Mouse (Mus musculus) gonadal fat pad, adult 2 months (tissue): ENCODE measurements around the gene Dhrs1. TPM values are rescaled to one million over a fixed set of nuclear protein-coding genes. Genes with fewer than 3 reads are reported as not detected.
"Not testable (repeated sequence)": the region's sequence is repeated elsewhere in the genome, so short reads cannot be mapped to it uniquely, and the experiment has no call there.

ENCODE experiments used
- DNase-seq: peaks from one replicate; pipeline ENCODE4 v3.0.0-alpha.2; 2012; ENCODE audit warnings: low read depth
- polyA plus RNA-seq: library from polyadenylated mRNA; depleted of rRNA; stranded (reverse); fragments of >200 nt; gene quantifications from 2 replicates; pipeline ENCODE4 v1.2.3, GENCODE M21; 2012

The Dhrs1 gene
- polyA plus RNA-seq, 1 experiment, result 99.0 TPM

GRCm38 (mm10) chr14:55762001-55762821, 16.7 kb upstream of the Dhrs1 start:
- DNase-seq, result no peak

DNA sequence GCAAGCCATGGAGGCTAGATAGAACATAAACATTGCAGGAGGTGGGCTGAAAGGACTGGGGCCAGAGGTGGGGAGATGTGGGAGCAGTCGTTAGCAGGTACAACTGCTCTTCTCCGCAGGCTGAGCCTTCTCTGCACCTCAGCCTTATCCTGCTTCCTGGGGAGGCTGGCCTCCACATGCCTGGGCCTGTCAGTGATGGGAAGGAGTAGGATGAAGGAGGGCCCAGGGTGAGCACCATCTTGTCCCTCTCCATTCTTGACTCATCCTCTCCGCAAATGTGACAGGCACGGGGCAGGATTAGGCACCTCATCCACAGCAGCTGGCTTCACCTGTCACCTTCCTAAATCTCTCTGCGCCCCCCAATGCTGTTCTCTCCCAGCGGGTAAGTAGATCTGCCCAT, 15.7 kb upstream of the Dhrs1 start, which contains the start of gene Ltb4r2:
Ltb4r2 (plus strand) TSS at position 266 of the 400 bp plus-strand sequence.
- no peak for DNase-seq

- DNase-seq, result not testable (repeated sequence)
Measured at GRCm38 (mm10) chr14:55760156-55760555, 14.7 kb upstream of the Dhrs1 start.

- DNase-seq, result no peak
Measured at GRCm38 (mm10) chr14:55758363-55758784, 12.9 kb upstream of the Dhrs1 start, which contains the start of gene Cideb. Gene Cideb, minus strand, starts transcription at chr14:55758458.

- no peak for DNase-seq
Measured at GRCm38 (mm10) chr14:55757566-55757965, 12.1 kb upstream of the Dhrs1 start.

DNA sequence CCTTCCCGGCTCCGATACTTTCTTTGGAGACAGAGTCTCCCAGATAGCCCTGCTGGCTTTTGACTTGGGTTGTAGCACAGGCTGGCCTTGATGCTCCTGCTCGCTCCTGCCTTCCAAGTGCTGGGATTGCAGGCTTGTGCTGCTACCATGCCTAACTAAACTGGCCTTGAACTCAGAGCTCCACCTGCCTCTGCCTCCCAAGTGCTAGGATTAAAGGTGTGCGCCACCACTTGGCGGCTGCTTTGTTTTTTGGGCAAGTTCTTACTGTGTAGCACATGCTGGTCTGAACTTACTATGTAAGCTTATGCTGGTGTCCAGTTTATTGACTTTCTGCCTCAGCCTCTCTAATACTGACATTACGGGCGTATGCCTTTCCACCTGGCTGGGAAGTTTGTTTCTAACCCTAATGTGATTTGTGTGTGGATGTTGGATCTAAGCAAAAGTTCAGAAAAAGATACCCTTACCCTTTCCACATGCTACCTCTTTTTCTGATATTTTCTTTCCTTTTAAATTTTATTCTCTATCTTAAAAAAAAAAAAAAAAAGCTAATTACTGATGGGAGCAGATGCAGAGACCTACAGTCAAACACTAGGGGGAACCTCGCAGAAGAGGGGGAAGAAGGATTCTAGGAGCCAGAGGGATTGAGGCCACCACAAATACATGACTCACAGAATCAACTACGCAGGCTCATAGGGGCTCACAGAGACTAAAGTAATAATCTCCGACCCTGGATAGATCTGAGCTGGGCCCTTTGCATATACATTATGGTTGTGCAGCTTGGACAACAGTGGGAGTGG, 1.8 kb upstream of the Dhrs1 start:
- DNase-seq, result no peak

DNA sequence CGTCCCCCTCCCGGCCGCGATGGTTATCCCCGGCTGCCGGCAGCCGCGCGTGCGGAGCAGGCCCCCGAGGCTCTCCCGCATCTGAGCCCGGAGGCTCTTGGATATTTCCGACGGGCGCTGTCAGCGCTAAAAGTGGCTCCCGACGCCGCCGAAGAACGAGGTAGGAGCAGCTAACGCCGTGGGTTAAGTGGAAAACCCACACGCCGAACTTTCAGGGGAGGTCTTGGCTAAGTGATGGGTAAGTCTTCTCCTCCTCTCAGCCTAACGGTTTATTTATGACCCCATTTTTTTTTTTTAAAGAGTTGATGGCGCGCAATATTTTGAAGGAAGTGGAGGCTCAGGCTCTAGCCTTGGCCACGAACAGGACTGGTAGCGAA, 359 bp upstream of the Dhrs1 start:
- DNase-seq, result no peak

- peak; percentile 54 for DNase-seq
Measured at GRCm38 (mm10) chr14:55743711-55744110, 1.8 kb downstream of the Dhrs1 start.

GRCm38 (mm10) chr14:55737086-55737687, 8.3 kb downstream of the Dhrs1 start:
- DNase-seq, result no peak

DNA sequence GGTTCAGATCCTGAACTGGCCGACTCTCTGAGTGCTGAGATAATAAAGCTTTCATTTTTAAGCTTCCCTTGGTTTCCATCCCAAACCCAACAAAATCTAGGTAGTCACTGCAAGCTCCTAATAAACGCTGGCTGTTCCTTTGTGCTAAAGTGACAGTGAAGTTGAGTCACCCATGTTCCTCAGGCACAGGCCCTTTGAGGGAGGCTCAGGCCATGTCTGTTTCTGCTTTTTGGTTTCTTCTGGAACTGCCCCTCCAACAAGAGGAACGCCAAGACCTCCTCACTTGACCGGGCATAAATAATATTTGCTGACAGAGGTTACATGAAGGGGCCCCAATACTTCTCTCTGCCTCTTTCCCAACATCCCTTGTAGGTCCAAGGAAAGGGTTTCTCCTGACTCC, 9.7 kb downstream of the Dhrs1 start:
- DNase-seq, result no peak

- no peak for DNase-seq
Measured at GRCm38 (mm10) chr14:55735334-55735733, 10.2 kb downstream of the Dhrs1 start.

- DNase-seq, result no peak
Measured at GRCm38 (mm10) chr14:55734869-55735268, 10.6 kb downstream of the Dhrs1 start.

GRCm38 (mm10) chr14:55733889-55734288, 11.6 kb downstream of the Dhrs1 start:
- no peak for DNase-seq

DNA sequence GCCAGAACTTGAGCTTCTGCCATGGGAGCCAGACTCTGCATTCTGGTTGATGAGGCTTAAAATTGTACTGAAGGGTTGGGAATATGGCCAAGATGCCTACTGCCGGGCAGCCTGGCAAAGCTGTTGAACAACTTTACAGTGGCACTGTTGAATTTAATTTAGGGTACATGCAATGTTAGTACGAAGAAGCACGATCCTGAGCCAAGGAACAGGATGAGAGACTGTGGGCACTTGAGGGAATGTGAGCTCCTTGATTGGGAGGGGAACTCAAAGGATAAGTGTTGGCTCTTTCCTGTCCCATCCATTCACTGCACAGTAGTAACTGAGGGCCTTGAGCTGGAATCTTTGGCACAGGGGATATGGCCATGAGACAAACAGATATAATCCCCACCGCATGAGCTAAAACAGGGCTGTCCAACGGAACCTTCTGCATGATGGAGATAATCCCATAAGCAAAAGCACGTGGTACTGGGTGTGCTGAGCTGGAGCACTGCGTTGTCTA, 14.9 kb downstream of the Dhrs1 start:
- no peak for DNase-seq

- no peak for DNase-seq
Measured at GRCm38 (mm10) chr14:55730116-55730515, 15.4 kb downstream of the Dhrs1 start.

GRCm38 (mm10) chr14:55727889-55728685, 17.4 kb downstream of the Dhrs1 start:
- no peak for DNase-seq

GRCm38 (mm10) chr14:55726261-55726660, 19.2 kb downstream of the Dhrs1 start:
- DNase-seq, result no peak

DNA sequence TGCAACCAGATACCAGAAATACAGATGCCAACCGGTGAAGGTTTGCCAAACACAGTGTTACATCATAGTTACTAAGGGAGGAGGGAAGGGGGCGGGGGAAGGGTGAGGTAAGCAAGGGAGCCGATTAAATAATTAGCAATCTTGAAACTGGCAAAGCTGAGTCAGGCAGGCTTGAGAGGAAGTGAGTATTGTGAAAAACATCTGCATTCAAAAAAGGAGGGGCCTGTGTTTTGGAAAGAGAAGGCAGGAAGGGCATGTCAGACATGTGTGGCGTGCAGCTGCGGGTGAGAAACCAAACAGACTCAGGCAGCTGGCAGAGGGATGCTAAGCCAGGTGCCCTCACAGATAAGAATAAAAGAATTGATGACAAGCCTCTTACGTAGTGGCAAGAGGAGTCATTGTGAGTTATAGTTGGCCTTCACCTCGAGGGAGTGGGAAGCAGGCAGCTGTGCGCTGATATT, 21.0 kb downstream of the Dhrs1 start:
- DNase-seq, result peak; percentile 64

DNA sequence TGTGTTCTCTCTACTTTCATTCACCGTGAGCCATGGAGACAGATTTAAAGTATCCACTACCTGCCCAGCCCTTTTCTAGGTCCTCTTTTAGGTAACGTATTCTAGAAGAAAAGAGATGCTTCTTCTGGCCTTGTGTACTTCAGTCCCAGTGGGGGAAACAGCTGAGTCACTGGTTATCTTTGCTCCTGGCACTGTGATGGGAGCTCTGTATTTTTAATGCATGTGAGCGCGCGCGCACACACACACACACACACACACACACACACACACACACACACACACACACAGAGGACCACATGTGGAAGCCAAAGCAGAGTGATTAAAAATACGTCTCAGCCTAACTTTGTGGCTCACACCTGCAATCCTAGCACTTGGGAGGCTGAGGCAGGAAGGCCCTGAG, 22.1 kb downstream of the Dhrs1 start:
- no peak for DNase-seq

DNA sequence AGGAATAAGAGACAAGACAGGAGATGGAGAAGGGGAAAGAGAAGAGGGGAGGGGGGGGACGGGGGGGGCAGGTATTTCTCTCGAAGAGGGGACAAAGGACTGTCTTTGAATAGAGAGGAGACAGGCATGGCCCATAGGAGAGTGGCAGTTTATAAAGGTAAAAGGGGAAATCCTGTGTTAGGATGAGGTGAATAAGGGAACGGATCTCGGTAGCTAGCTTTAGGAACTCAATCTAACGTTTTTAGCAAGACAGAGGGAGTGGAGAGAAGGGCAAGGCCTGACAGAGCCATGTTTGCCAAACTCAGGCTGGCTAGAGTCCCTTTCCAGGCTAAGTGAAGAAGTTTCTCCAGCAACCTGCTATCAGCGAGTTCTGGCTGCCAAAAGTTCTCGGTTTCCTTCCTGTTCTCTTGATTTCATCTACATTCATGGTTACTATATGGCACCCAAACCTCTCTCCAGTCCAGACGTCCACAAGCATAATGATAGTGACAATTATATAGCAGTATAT, 23.0 kb downstream of the Dhrs1 start:
- DNase-seq, result no peak
